Mouse (Mus musculus) thymus, postnatal 4 days (tissue): Measurements from ENCODE around the gene U2af1.
A peak's percentile ranks its signal among the peaks of the same experiment; 100 is the strongest.
"Not testable (repeated sequence)": the region's sequence is repeated elsewhere in the genome, so short reads cannot be mapped to it uniquely, and the experiment has no call there.

ENCODE experiments used
- DNase-seq: peaks from one replicate; pipeline ENCODE4 v3.0.0; 2021

U2af1 gene

GRCm38 (mm10) chr17:31613086-31613755 lies 45.5 kb downstream of the U2af1 start:
- no peak for DNase-seq

- DNase-seq: no peak
Measured at GRCm38 (mm10) chr17:31609895-31610294, 48.8 kb downstream of the U2af1 start.

- DNase-seq: not testable (repeated sequence)
Measured at GRCm38 (mm10) chr17:31609173-31609572, 49.5 kb downstream of the U2af1 start.

DNA sequence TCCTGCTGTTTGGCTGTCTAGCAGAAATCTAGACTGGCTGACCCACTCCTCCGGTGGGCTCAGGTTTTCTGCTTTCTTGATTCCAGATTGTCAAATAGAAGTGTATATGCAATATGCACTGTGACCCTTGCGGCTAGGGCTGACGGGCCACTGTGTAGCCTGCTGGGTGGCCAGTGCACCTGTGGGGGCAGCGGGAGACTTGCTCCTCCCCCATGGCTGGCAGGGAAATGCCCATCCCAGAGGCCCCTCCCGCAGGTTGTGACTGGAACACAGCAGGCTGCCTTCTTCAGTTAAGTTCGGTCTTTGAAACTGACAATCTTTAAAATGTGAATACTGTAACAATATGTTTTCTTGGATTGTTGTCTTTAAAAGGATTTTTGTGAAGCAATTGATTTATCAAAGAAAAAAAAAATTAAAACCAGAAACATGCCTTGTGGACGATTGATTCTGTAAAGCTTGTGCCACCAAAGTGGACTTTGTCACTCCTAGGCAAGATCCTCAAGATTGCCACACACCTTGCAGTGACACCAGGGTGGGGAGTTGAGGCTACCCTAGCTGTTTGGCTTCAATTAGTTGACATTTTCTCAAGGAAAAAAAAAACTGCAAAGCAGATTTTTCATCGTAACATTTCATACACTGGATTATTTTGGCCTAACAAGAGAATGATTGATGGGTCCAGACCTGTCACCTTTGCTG lies 51.3 kb downstream of the U2af1 start:
- DNase-seq: no peak

DNA sequence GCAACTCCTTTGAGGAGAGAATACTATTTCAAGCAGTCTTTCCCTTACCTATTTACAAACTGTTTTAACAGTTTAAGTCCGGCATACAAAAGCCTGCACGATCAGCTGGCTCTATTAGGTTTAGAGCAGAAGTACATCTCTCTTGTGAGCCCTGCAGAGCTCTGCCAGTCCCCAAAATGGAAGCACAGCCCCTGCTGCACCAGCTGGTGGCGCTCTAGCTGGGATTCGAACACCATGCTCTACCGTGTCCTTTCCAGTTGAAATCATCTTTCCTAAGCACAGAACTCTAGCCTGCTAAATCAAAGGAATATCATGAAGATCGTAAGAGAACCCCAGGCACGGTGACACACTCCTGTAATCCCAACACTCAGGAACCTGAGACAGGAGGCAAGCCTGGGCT lies 52.3 kb downstream of the U2af1 start:
- DNase-seq: peak; percentile 30

DNA sequence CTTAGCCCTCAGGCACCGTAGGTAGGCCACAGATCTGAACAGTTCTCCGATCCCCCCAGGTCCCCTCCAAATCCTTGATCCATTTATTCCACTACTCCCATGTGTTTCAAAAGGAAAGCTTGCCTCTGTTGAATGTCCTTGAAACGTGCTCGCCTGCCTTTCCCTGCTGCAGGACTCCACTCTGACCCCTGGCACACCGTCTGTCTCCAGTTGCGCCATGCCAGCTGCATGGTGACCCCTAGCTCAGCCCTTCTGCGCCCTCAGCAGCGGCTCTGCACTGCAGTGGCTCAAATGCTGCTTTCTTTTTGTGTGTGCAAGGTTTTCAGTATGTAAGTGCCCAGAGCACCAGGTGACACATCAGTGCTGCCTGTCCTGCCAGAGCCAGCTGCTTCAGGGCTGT lies 60.1 kb downstream of the U2af1 start:
- no peak for DNase-seq

DNA sequence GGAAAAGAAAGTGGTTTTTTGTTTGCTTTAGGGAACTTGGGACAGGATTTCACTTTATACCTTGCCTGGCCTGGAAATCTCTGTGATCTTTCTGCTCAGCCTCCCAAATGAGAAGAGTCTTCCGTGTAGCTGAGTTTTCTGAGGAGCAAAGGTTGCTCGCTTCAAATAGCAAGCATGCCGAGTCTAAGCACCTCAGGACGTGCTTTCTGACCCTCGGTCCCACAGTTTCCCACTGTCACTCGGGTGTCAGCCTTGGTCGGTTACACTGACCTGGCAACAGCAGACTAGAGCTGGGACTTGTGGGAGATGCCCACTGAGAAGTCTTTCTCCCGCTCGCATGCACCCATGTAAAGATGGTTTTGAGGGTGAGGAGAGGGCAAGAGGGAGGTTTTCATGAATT lies 60.7 kb downstream of the U2af1 start:
- no peak for DNase-seq
